Mouse (Mus musculus) left cerebral cortex, adult 11 months (tissue): ENCODE results near the gene Scube1.

Experiments
- DNase-seq: peaks from one replicate; pipeline ENCODE4 v3.0.0; 2022; ENCODE audit warnings: low spot score

The Scube1 gene

DNA sequence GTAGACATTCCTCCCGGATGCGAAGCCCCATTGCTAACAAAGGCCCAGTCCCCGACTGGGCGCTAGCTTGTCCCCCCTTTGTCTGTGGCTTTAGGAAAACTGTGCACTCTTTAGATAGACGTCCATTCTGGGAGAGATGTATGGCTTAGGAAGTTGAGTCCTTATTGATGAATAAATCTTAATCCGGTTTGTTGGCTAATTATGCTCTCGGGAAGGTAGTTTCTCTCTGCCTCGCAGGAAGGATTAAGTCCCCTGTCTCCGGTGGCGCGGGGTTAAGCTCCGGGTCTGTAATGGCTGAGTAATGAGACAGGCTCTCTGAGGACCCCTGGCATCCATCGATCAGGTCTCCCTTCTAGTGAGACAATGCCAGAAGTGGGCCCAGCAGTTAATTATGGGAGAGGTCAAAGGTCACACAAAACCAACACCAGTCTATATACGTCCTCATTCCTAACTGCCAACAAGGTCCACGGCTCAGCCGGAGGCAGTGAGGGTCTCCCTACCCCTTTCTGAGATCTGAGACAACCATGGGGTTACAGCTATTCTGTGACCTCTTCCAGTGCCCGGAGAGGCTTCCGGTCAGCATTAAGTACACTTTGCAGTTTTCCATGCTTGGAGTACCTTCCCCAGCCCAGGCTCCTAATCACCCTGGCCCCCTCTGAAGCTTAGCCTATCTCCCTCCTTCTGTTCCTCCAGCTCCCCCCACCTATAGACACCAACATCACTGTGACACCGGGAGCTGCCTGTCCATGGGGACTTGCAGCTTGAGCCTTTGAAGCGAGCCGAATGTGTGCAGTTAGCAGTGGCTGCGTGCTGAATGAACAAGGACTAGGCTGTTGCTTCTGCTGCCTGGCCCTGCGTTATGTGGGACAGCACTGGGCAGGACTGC lies 14.7 kb downstream of the Scube1 start:
- no peak for DNase-seq

DNA sequence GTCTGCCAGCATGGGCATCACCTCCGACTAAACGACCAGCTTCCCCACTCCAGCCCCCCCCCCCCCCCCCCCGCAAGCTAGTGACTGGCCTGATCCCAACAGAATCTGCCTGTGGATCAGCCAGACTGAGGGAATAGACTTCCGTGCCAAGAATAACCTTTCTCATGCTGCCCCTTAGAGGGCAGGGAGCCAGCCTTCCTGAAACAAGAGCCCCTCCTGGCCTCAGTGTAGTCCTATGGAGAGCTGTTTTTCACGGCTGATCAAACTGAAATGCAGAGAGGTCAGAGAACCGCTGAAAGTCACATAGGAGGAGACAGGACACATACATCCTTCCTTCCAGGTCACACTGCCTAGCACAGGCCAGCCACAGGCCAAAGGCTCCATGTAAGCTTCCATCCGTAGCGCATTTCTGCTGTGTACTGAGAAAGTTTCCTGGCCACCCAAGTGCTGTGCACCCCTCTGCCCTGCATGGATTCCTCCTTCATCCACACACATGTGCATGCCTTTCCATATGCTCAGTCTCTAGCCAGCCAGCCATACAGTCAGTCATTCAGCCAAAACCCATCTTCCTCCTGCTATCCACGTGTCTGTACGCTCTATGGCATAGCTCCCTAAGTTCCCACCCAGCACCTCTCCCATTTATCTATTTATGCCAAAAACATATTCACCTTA lies 18.2 kb downstream of the Scube1 start:
- no peak for DNase-seq

DNA sequence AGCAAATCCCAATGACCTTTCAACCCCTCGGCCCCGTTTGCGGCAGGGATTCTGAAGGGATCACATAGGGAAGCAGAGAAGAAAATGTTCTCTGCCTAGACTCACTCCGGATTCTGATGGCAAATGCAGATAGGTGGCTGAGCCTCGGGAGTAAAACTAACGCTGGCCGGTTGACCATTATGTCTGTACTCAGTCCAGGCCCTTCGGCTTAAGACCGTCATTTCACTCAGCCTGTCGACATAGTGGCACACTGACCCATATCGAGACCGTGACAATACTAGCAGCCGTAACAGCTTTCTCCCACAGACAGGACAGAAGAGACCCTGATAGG lies 24.3 kb downstream of the Scube1 start:
- no peak for DNase-seq

DNA sequence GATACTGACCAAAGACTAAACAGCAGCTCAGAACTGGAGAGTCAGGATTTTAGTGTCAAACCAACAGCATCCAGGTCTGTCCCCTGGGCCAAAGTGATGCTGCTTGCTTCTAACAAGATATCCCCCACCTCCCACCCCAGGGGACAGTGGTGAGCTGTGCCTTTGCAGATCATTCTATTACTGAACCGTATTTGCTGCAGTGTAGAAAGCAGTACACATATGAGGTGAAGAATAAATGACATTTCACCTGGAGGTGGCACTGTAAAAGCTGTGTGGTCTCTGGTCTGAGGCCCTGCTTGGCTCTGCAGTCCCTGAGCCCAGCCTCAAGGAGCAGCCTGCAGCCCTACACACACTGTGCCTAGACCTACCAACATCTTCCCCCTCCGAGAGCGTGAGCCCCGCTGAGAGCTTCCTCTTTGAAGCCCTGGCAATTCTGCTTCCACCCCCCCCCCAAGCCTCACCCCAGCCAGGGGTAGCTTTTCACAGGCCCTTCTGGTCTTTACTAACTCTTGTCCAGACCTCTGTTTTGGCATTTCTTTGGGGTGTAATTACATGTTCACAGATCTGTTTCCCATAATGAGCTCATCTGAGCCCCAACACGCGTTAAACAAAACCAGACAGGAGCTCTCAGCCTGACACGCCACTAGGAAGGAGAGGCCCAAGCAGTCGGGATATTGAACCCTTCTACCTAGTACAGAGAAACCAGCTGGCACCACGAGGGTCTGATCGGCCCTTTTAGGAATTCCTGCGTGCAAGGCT lies 24.8 kb downstream of the Scube1 start:
- no peak for DNase-seq

DNA sequence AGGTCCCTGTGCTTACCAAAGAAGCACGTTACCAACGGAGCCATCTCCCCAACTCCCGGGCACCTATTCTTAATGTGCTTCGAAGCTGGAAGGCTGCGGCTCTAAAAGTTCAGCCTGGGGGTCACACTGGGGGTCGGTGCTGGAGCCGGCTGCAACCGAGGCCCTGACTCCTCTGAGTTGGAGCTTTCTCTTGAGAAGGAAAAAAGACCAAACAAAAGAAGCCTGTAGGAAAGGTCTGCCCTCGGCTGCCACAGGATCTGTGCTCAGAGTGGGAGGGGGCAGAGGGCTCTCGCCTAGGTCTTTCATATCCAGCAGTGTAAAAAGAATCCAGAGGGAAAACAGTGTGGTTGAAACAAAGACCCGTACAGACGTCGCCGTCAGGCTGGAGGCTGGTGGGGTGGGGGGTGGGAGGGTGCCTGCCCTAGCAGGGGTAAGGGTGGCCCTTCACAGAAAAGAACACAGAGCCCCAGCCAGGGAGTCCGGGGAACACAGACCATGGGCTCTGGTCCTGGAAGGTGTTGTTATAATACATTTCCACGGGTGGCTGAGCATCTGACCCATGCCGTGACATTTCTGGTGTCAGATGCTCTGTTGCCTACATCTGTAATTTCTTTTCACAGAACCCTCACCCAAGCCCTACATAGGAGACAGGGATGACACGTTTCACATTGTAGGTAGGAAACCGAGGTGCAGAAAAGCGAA lies 25.5 kb downstream of the Scube1 start:
- no peak for DNase-seq

DNA sequence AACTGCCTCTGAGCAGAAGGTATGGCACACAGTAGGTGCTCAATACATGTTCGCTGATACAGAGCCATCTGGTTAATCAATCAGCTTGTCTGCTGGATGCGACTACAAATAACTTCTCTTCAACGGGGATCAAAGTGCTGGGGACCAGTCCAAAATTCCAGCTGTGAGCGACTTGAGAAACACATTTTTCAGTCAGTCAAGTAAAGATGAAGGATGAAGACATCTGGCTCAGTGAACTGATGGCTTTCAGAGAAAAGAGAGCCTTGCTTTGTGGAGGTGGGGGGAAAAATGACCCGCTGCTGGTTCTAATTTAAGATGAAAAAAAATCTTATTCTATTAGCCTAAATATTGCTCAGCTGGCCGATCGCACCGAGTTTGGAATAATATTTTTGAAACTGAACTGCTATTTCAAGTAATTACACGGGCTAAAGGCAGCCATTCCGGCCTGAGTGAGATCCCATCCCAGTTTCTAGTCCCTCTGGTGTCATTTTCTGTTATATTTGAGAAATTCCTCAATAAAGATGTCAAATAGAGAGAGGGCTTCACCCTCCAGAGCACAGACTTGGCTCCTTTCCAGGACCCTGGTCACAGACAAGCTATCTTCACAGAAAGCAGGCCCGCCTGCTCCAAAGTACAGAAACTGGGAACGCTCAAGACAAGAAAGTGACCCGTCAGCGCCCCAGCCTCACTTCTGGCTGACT lies 28.0 kb downstream of the Scube1 start:
- DNase-seq: no peak

DNA sequence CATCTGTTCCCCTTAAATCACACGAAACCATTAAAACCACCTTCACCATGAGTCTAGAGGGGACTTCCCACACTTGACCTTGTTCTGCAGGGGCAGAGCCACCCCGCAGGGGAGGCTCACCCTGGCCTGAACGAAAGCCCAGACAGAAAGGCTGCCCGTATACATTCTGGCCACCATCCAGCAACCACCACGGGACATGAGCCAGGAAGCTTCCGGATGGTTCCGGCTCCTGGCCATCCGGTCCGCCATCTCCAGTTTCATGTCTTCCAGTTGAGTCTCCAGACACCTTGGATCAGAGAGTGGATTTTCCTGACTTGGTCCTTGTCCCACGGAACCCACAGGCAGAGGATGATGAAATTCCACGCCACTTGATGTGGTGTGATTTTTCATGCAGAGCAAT lies 29.7 kb downstream of the Scube1 start:
- no peak for DNase-seq

DNA sequence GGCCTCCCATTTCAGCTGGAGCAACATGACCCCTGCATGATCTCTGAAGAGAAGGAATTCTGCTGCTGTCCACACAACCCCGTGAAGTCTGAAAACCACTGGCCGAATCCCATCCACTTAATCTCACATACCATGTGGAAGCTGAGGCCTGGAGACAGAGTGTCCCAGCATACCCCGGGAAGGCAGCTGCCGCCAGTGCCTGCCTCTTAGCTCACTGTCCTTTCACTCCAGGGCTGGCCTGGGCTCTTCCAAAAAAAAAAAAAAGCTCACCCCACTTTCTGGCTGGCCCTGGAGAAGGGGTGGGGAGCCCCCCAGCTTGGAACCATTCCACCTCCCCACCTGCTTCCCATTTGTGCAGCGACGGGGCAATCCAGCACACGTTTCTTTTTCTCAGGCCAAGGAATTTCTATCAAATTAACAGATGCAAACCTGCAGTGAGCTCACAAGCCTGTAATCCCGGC lies 32.9 kb downstream of the Scube1 start:
- DNase-seq: no peak

DNA sequence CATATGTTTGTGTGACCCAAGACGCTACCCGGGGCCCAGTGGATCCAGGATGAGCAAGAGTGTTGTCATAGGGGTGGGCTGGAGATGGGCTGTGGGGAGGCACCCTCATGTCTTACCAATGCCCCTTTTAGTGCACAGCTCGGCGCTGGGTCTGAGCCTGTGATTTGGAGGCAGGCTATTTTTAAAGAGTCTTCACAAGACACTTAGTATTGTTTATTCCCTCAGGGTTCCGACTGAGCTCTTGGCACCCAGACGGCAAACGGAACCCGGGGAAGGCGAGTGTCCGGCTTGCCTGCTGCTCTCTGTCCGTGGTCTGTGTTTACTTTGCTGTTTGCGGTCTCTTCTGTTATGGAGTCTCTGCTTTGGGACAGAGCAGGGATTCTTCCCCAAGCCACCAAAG lies 34.9 kb downstream of the Scube1 start:
- DNase-seq: no peak

DNA sequence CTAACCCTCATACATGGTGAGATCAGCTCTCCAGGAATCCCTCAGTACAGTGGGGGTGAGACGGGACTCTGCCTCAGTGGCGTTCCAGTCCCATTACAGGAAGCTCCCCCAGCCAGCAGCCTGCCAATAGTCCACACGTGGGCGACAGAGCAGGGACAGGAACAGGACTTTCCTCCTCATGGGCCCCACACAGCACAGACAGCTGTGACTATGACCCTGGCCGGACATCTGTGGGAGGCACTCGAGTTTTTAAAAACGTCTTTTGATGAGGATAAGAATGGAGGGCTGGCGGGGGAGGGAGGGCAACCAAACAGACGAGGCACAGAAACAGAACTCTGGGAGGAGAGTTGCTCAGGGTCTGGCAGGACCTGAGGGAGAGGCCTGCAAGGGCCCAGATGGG lies 38.2 kb downstream of the Scube1 start:
- DNase-seq: no peak

DNA sequence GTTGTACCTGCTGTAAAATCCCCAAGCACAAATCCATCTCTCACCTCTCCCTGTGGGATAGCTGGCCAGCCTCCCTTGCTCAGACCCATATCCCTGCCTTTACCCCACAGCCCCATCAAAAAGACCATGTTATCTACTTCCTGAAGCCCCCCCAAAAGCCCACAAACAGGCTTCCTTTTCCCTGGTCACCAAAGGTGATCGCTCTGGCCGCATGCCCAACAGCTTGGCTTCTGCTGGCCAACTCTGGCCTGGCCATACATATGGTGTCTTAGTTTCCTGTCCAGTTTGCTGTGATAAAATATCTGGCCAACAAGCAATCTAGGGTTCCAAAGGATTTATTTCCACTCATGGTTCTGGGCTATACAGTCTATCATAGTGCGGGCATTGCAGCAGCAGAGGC lies 38.9 kb downstream of the Scube1 start:
- no peak for DNase-seq

DNA sequence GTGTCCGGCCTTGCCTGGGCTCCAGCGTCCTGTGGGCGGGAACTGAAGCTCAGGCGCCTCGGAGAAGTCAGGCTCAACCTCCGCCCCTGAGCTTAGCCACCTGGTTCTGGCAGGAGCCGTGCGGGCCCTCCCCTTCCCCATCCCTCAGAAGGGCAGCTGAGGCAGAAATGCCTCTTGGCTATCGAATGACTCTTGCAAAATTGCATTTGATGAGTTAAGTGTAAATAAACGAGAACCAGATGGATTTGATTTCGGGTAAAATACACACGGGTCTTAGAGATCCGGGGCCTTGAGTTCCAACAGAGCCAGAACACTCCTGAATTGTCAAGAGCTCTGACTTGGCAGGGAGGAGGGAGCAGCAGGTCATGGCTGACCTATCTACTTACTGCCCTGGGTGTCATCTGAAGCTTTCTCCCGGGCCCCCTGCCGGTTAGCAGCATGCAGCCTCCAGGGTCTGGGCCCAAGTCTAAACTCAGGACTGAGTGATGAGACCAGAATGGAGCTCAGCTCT lies 41.7 kb downstream of the Scube1 start:
- DNase-seq: no peak

DNA sequence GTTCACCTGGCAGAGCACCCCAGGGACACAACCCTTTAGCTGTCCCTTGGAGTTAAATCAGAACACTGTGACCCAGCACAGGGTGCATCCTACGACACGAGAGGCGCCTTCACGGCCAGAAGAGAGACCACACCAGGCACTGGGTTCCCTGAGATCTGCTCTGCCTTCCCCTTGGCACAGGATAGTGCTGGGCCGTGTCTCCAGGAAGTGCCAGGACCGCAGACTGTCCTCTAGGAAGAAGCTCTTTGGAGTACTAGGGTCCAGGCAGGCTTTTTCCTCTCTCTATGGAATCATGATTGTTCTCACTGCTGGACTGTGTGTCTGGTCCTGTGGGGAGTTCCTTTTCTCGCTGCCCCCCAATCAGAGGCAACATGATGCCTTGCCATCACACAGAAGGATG lies 44.5 kb downstream of the Scube1 start:
- DNase-seq: no peak

DNA sequence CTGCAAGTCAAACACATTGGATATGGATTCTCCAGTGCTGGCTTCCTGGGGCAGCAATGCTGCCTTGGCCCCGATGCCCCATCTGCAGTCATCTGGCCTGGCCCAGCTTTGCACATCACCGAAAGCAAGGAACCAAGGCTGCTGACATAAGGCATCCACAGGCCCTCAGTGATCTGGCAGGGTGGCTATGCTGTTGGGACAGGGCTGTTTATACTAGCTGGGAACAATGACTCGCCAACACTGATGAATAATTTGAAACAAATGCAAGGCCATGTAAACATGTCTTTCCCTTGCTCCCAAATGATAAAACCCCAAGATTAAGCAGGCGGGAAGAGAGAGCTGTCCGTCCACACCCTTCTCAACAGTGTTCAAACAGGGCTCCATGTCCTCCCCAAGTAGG lies 45.1 kb downstream of the Scube1 start:
- no peak for DNase-seq

DNA sequence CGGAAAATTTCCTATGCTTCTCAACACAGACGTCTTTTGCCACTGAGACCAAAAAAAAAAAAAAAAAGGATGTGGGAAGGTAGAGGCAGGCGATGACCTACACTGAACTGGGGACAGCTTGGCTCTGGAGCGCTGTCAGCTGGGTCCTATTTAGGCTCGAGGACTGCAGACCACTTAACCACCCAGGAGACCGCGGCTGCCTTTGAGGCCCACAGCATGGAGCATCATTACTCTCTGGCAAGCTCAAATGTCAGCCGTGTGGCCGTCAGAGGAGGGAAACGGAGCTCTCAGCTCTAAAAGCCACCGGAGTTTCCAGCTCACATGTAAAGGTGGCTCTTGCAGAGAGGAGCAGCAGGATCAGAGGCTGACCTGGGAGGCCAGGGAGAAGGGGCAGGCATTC lies 46.2 kb downstream of the Scube1 start:
- no peak for DNase-seq

DNA sequence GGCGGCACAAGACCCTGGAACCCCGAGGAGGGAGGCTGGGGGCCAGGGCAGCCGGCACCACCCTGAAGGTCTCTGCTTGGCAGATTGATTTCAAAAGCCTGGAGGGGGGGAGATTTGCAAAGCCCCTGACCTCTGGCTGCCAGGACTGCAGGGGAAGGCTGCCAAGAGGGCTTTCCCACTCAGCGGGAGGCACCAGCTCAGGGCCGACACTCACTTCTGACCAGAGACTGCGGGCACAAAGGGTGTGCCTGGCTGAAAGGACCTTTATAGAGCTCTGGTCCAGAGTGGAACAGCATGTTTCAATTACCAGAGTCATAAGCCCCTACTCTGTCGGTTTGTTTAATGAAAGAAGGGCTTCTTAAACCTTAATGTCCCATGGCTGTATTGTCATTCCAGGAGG lies 46.7 kb downstream of the Scube1 start:
- no peak for DNase-seq

DNA sequence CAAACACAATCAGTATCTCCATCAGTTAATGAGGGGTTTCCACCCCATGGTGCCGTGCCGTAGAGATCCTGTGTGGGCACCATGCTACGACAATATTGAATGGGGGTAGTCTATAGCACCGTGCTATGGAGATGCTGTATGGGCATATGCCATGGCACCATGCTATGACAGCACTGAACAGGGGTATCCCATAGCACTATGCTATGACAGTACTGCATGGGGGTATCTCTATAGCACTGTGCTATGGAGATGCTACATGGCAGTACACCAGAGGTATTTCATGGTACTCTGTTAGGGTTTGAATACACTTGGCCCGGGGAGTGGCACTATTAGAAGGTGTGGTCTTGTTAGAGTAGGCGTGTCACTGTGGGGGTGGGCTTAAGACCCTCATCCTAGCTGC lies 47.7 kb downstream of the Scube1 start:
- no peak for DNase-seq

DNA sequence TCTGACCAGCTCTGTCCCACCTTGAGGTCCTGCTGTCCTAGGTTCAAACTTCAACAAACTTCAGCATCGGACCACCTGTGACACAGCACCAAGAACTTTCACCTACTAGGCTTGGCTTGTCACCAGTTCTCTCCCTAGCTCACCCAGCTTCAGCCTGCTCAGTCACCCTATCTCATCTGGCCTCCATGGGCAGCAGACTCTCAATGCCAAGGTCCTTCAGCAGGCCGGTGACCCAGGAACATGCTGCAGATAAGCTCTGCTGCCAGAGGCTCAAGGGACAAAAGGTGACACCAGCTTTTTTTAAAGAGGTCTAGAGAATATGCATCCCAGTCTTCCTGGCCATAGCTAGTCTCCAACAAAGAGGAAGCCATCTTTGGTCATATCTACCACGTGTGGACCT lies 48.5 kb downstream of the Scube1 start:
- no peak for DNase-seq

DNA sequence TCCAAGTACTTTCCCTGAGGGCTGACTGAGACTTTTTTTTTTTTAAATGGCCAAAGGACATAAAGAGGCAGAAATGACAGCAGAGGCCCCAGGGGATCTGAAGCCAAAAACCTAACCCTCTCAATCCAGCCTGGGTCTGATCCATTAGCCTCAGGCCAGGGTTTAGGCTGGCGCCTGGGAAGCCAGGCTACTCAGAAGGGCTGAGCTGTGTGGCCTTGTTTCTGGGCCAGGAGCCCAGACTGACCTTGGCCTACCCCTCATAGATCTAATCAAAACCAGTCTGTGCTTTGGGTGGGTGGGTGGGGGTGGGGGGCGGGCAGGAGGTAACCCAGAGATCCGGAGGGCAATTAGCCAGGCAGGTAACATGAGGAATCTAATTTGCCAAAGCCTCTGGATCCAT lies 51.2 kb downstream of the Scube1 start:
- no peak for DNase-seq

DNA sequence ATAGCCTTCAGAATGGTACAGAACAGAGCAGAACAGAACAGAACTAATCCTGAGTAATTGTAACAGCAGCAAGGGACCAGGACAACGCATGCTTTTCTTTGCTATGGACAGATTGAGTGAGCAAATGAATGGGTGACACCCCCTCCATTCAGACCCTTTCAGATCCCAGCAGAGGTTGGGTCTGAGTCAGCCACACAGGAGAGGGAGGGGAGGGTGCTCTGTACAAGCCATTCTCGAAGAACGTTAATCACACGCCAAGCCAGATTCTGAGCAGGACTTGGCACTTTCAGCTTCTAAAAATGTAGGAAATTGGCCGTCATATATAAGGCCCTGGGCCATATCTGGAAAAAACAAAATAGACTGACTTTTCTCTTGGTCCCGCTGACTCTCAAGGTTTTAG lies 57.3 kb downstream of the Scube1 start:
- DNase-seq: no peak

DNA sequence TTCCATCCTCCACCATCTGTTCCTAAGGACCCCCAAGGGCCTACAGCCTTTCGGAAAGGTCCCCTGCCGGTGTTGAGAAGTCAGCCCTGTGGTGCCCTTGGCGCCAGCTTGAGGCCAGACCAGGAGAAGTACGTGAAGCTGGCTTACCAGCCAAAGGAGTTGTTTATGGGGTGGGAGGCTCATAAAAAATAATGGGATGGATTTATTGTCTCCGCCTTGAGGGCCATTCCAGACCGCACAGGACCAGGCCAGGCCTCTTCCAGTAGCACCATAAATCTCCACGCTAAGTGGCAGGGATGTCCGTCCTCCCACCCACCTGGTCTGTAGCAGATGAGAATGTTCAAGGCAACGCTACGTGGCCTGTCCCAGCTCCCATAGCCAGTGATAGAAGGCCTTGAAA lies 58.4 kb downstream of the Scube1 start:
- no peak for DNase-seq

DNA sequence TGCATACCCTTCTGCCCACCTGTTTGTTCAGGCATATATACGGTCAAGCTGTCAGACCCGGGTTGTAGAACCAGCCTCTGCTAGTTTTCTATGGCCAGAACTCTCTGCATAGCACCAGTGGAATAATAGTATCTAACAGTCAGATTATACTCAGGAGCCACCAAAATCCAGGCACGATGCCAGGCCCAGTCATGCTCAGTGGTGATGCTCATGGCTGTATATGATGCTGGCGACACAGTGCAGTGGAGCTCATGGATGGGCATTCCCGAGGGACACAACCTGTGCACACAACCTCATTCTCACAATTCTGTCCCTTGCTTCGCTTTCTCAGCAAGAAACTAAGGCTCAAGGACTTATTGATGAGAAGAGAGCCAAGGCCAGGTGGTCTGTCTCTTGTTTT lies 58.8 kb downstream of the Scube1 start:
- no peak for DNase-seq
